ENCODE assay signal across 14 mouse cellular contexts in genomic region chr1:131586836-131587235, GRCm38 (mm10). TPM values are rescaled to one million over a fixed set of nuclear protein-coding genes. Genes with fewer than 3 reads are reported as not detected.
DNase-seq lines count a peak whose midpoint lies in the region; TF ChIP-seq lines count a peak whose summit lies in the region.
"Had no signal": no experiment of that assay in that cellular context is flagged by ENCODE, and none has a peak within 500 bp of the region (broad histone marks: within the 10 kb centered on the region; RNA-seq: fewer than 3 reads in every experiment).

No protein-coding gene starts in this region.

- H3K4me3 ChIP-seq in gastrocnemius, adult 2 months = no peak overlapping the region
- H3K4me3 ChIP-seq: limb, embryonic 10.5 days; stomach, embryonic 15.5 days had no signal

- no peak for TF ChIP-seq CTCF in gastrocnemius, adult 2 months (IDR thresholded peaks at IDR 0.05)

- intact Hi-C loops in gastrocnemius, adult 2 months (cut with DNase I) = no loop called here

- H3K27ac ChIP-seq in gastrocnemius, adult 2 months = no peak overlapping the region
- H3K27ac ChIP-seq: limb, embryonic 10.5 days; macrophage; stomach, embryonic 15.5 days had no signal

- peak; percentile 9 to 62 for DNase-seq in frontal cortex, adult 2 months (ENCODE audit: extremely low spot score in 1 of 2, low spot score in 1 of 2)
- DNase-seq in frontal cortex, postnatal 25 days (ENCODE audit: low spot score in 2 of 2) = no peak
- peak; percentile 39 for DNase-seq in retina, postnatal 1 day
- DNase-seq in retina, embryonic 14.5 days (ENCODE audit: low spot score) = no peak
- DNase-seq in layer of hippocampus, adult 9-11 months = peak; percentile 86
- no peak for DNase-seq in T-cell, adult 2 months (ENCODE audit: low spot score)
- no peak for DNase-seq in gastrocnemius, adult 2 months
- DNase-seq in kidney, adult 8-10 months = no peak

RNA-seq across cellular contexts. Expression of gene Avpr1b, which starts 12.2 kb away (rescaled TPM):
- not detected in 2 replicates for polyA plus RNA-seq in frontal cortex, adult 2 months (2012; rRNA removed)
- total RNA-seq in gastrocnemius, adult 2 months (2021) = not detected
- total RNA-seq: ES-E14; hematopoietic stem cell, adult 5-6 weeks; neutrophil, adult 5-6 weeks had no signal
- polyA plus RNA-seq: limb, embryonic 10.5 days; macrophage; stomach, embryonic 15.5 days had no signal

RNA-seq across cellular contexts. Expression of gene Ctse, which starts 51.3 kb away (rescaled TPM):
- polyA plus RNA-seq in frontal cortex, adult 2 months (2012; rRNA removed) = not detected in 2 replicates
- total RNA-seq in gastrocnemius, adult 2 months (2021) = under 1 TPM in 1 of 2 experiments, not detected in 1; 0.11 TPM
- total RNA-seq: ES-E14 had no signal
- polyA plus RNA-seq: limb, embryonic 10.5 days had no signal

RNA-seq across cellular contexts. Expression of gene Fam72a, which starts 59.1 kb away (rescaled TPM):
- polyA plus RNA-seq in frontal cortex, adult 2 months (2012; rRNA removed) = 0.90 TPM in 2 replicates
- under 1 TPM; 0.20 to 0.31 TPM for total RNA-seq in gastrocnemius, adult 2 months (2021)

RNA-seq across cellular contexts. Expression of gene Srgap2, which starts 59.7 kb away (rescaled TPM):
- polyA plus RNA-seq in frontal cortex, adult 2 months (2012; rRNA removed) = 42.7 and 48.4 TPM in 2 replicates
- 10 to 100 TPM; 10.1 to 12.2 TPM for total RNA-seq in gastrocnemius, adult 2 months (2021)

Comparison
In these comparisons a context has a peak if more than half of its experiments do, and no peak if none do; other contexts are left out.
1. DNase-seq: peak in frontal cortex, adult 2 months (2 of 2), retina, postnatal 1 day (single experiment) and layer of hippocampus, adult 9-11 months (single experiment); none in frontal cortex, postnatal 25 days (0 of 2), retina, embryonic 14.5 days (single experiment), T-cell, adult 2 months (single experiment), gastrocnemius, adult 2 months (single experiment) and kidney, adult 8-10 months (0 of 2).